ENCODE assay signal across 8 mouse cellular contexts in genomic region chr6:31125328-31126118, GRCm38 (mm10).
DNase-seq lines count a peak whose midpoint lies in the region; ATAC-seq and TF ChIP-seq lines count a peak whose summit lies in the region.

No protein-coding gene starts in this region.

- no peak overlapping the region for H3K27ac ChIP-seq in midbrain, postnatal 0 days (ENCODE audit: low read depth, low read length)
- H3K27ac ChIP-seq in midbrain, embryonic 13.5 days = no peak overlapping the region

- no peaks in the 10 kb centered on the region for H3K9me3 ChIP-seq in midbrain, postnatal 0 days (ENCODE audit: low read length)
- no peaks in the 10 kb centered on the region for H3K9me3 ChIP-seq in midbrain, embryonic 13.5 days

- H3K36me3 ChIP-seq in midbrain, postnatal 0 days (ENCODE audit: insufficient read depth, low read length) = no peaks in the 10 kb centered on the region
- H3K36me3 ChIP-seq in midbrain, embryonic 13.5 days = no peaks in the 10 kb centered on the region

- H3K4me2 ChIP-seq in midbrain, postnatal 0 days (ENCODE audit: low read depth, low read length, poor library complexity, severe bottlenecking) = no peak overlapping the region
- H3K4me2 ChIP-seq in midbrain, embryonic 13.5 days (replicated peaks) = no peak overlapping the region

- peak; percentile 48 to 55 for DNase-seq in cerebellum, postnatal 10 days
- no peak for DNase-seq in cerebellum, adult 11 months
- DNase-seq in midbrain, postnatal 0 days (ENCODE audit: low spot score) = no peak
- DNase-seq in induced T-regulatory cell, adult 2 months (ENCODE audit: low read depth) = peak; percentile 89
- no peak for DNase-seq in urinary bladder, adult 2 months (ENCODE audit: low spot score)
- DNase-seq in Muller cell, postnatal 12 days (ENCODE audit: inconsistent ontology term) = no peak

- no peak overlapping the region for H3K9ac ChIP-seq in midbrain, postnatal 0 days (replicated peaks; ENCODE audit: low read length, poor library complexity, severe bottlenecking)
- H3K9ac ChIP-seq in midbrain, embryonic 13.5 days (replicated peaks) = no peak overlapping the region

- ATAC-seq in midbrain, postnatal 0 days (ENCODE audit: low FRiP score) = no peak
- no peak for ATAC-seq in midbrain, embryonic 13.5 days
- peak; percentile 32 for ATAC-seq in monocyte, adult 5-6 weeks (replicated peaks; ENCODE audit: insufficient number of reproducible peaks, low FRiP score, low TSS enrichment, poor library complexity, severe bottlenecking)

- TF ChIP-seq CTCF in midbrain, postnatal 0 days (IDR thresholded peaks at IDR 0.05) = peak; percentile 58

- no peak overlapping the region for H3K4me3 ChIP-seq in midbrain, postnatal 0 days (ENCODE audit: low read depth, low read length)
- no peak overlapping the region for H3K4me3 ChIP-seq in midbrain, embryonic 13.5 days (replicated peaks)

- no peaks in the 10 kb centered on the region for H3K27me3 ChIP-seq in midbrain, postnatal 0 days (ENCODE audit: insufficient read depth, low read length)
- no peaks in the 10 kb centered on the region for H3K27me3 ChIP-seq in midbrain, embryonic 13.5 days

- WGBS in midbrain, postnatal 0 days = 73% methylated on average over 19 of the region's 19 CpGs
- WGBS in midbrain, embryonic 13.5 days = 80% methylated on average over 19 of the region's 19 CpGs

- no peaks in the 10 kb centered on the region for H3K4me1 ChIP-seq in midbrain, postnatal 0 days (ENCODE audit: insufficient read depth, low read length)
- peaks cover 6% of the 10 kb centered on the region; the same call in 1 of the 2 replicates for H3K4me1 ChIP-seq in midbrain, embryonic 13.5 days (replicated peaks)

Comparison
In these comparisons a context has a peak if more than half of its experiments do, and no peak if none do; other contexts are left out.
1. DNase-seq: peak in cerebellum, postnatal 10 days (2 of 2) and induced T-regulatory cell, adult 2 months (single experiment); none in cerebellum, adult 11 months (single experiment), midbrain, postnatal 0 days (single experiment), urinary bladder, adult 2 months (single experiment) and Muller cell, postnatal 12 days (single experiment).